Mouse (Mus musculus): ENCODE results near the gene Tm4sf5. TPM values are rescaled to one million over a fixed set of nuclear protein-coding genes. Genes with fewer than 3 reads are reported as not detected.

The Tm4sf5 gene
- total RNA-seq, 1 experiment from 2014 or later, result not detected

- peak; percentile 90 for ATAC-seq (replicated peaks; ENCODE audit: low read depth, poor library complexity, severe bottlenecking)
Observed at GRCm38 (mm10) chr11:70539877-70540587, 35.0 kb downstream of the Tm4sf5 start, which contains the start of gene Pld2. Gene Pld2 (plus strand): TSS chr11:70540064.

DNA sequence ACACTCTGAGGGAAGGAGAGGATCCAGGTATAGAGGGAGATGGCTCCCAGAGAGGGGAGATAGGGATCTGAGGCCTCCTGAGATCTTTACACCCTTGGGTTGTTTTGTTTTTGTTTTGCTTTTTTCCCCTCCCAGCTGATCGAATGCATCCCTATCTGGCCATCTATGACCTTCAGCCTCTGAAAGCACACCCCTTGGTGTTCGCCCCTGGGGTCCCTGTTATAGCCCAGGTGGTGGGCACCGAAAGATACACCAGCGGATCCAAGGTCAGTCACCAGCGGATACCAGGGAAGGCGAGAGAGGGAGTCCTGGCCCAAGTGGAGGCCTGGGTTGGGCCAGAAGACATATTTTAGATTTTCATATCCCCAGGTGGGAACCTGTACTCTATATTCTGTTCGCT is 35.9 kb downstream of the Tm4sf5 start:
- no peak for ATAC-seq (replicated peaks; ENCODE audit: low read depth, poor library complexity, severe bottlenecking)

- no peak for ATAC-seq (replicated peaks; ENCODE audit: low read depth, poor library complexity, severe bottlenecking)
Observed at GRCm38 (mm10) chr11:70541415-70541814, 36.4 kb downstream of the Tm4sf5 start.

GRCm38 (mm10) chr11:70544496-70544895 is 39.5 kb downstream of the Tm4sf5 start:
- ATAC-seq (replicated peaks; ENCODE audit: low read depth, poor library complexity, severe bottlenecking), result no peak

DNA sequence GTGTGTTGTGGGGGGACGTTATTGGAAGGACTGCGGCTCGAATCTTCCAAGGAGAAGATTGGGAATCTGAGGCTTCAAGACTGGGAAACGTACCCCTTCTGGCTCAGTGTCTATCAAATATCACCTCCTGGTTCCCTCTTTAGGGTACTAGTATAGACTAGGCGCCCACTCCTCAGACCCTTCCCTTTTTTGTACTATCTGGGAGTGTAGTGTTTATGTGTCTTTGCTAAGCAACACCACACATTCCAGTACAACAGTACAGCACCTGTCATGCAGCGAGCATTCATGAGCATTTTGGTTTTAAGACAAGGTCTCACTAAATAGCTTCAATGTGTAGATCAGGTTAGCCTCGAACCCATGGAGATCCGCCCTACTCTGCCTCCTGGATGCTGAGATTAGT is 46.5 kb downstream of the Tm4sf5 start:
- ATAC-seq (replicated peaks; ENCODE audit: low read depth, poor library complexity, severe bottlenecking), result no peak

DNA sequence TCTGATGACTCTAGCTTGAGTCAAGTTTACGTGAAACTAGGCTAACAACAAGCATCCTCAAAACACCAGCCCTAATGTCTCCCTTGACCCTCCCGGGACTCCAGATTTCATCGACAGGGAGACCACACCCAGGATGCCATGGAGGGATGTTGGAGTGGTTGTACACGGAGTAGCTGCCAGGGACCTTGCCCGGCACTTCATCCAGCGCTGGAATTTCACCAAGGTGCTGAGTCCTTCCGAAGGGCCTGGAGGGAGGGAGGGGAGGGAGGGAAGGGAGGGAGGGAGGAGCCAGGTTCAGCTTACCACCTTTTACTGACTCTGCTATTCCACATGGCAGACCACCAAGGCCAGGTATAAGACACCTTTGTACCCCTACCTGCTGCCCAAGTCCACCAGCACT is 48.9 kb downstream of the Tm4sf5 start:
- no peak for ATAC-seq (replicated peaks; ENCODE audit: low read depth, poor library complexity, severe bottlenecking)

DNA sequence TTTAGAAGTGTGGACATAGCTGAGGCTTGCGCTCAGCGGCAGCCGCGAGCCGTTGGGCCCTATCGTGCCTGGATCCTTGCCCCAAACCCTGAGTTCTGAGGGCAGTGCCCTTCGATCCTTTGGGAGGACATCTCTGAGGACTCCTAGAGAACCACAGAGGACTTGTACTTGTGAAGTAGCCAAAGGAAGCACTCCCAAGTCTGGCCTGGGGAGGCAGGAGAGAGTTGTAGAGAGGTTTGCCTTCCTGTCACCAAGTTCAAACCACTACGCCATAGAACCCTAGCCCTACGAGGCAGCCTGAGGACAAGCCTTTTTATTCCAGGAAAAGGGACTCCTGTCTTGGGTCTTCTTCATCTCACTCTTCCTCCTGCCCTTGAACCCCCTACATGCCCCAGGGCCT is 52.5 kb downstream of the Tm4sf5 start:
- ATAC-seq (replicated peaks; ENCODE audit: low read depth, poor library complexity, severe bottlenecking), result peak; percentile 45

Other genes with a start within 250 kb of the Tm4sf5 start
- gene Alox12, start 249.9 kb upstream of the Tm4sf5 start, total RNA-seq (2017), result 0.37 TPM in 1 of 2 replicates, not detected in the other
- gene Alox12e, start 182.6 kb upstream of the Tm4sf5 start, total RNA-seq (2017), result not detected in 2 replicates
- not detected in 2 replicates for gene Alox15, start 153.2 kb upstream of the Tm4sf5 start, total RNA-seq (2017)
- gene Pelp1, start 95.2 kb upstream of the Tm4sf5 start, total RNA-seq (2017), result 13.4 and 16.5 TPM in 2 replicates
- gene Arrb2, start 72.6 kb upstream of the Tm4sf5 start, total RNA-seq (2017), result 43.6 and 46.6 TPM in 2 replicates
- gene Med11, start 53.3 kb upstream of the Tm4sf5 start, total RNA-seq (2017), result 36.3 and 43.1 TPM in 2 replicates
- gene Zmynd15, start 45.8 kb upstream of the Tm4sf5 start, total RNA-seq (2017), result not detected in 2 replicates
- not detected in 2 replicates for gene Cxcl16, start 45.3 kb upstream of the Tm4sf5 start, total RNA-seq (2017)
- not detected in 2 replicates for gene Vmo1, start 9.4 kb downstream of the Tm4sf5 start, total RNA-seq (2017)
- not detected in 2 replicates for gene Gltpd2, start 14.0 kb downstream of the Tm4sf5 start, total RNA-seq (2017)
- gene Psmb6, start 20.1 kb downstream of the Tm4sf5 start, total RNA-seq (2017), result 218 and 223 TPM in 2 replicates
- gene Gm40193, start 27.7 kb downstream of the Tm4sf5 start, total RNA-seq (2017), result not detected in 2 replicates
- gene Pld2, start 34.8 kb downstream of the Tm4sf5 start, total RNA-seq (2017), result 1.2 and 2.7 TPM in 2 replicates
- gene Mink1, start 57.6 kb downstream of the Tm4sf5 start, total RNA-seq (2017), result 30.8 and 33.5 TPM in 2 replicates
- not detected in 2 replicates for gene 4930544D05Rik, start 110.6 kb downstream of the Tm4sf5 start, total RNA-seq (2017)
- gene Chrne, start 114.0 kb downstream of the Tm4sf5 start, total RNA-seq (2017), result 0.37 TPM in 1 of 2 replicates, not detected in the other
- gene Gp1ba, start 133.9 kb downstream of the Tm4sf5 start, total RNA-seq (2017), result 0.58 and 3.2 TPM in 2 replicates
- gene Rnf167, start 142.0 kb downstream of the Tm4sf5 start, total RNA-seq (2017), result 56.9 and 65.8 TPM in 2 replicates
- 52.5 and 60.6 TPM in 2 replicates for gene Slc25a11, start 142.2 kb downstream of the Tm4sf5 start, total RNA-seq (2017)
- gene Pfn1, start 149.4 kb downstream of the Tm4sf5 start, total RNA-seq (2017), result 437 and 465 TPM in 2 replicates
- gene Eno3, start 152.0 kb downstream of the Tm4sf5 start, total RNA-seq (2017), result 8.9 and 10.0 TPM in 2 replicates
- 43.2 and 53.2 TPM in 2 replicates for gene Spag7, start 164.2 kb downstream of the Tm4sf5 start, total RNA-seq (2017)
- gene Camta2, start 182.9 kb downstream of the Tm4sf5 start, total RNA-seq (2017), result 5.3 and 13.3 TPM in 2 replicates
- gene Inca1, start 194.9 kb downstream of the Tm4sf5 start, total RNA-seq (2017), result not detected in 2 replicates
- 4.7 and 8.6 TPM in 2 replicates for gene Kif1c, start 195.3 kb downstream of the Tm4sf5 start, total RNA-seq (2017)

Measured in common myeloid progenitor, adult 5-6 weeks (primary cell).